In the genomic region with DNA sequence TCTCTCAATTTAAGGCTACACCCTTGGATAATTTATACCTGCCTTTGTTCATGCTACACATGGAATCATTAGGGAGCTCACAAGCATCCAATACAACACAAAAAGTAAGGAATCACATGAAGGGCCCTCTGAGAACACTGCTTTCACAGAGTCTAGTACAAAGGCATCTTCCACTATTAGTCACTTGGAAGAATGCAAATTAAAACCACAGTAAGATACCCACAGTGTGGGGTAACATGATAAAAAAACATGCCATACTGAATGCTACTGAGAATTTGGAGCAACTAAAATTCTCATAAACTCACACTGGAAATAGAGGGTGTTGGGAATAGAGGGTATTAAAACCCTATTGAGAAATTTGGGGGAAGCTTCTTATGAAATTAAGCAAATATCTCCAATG, we compare ENCODE assay signal across 23 mouse cellular contexts.
DNase-seq lines count a peak whose midpoint lies in the region; ATAC-seq and TF ChIP-seq lines count a peak whose summit lies in the region.
"Had no signal": no experiment of that assay in that cellular context is flagged by ENCODE, and none has a peak within 500 bp of the region (broad histone marks: within the 10 kb centered on the region; RNA-seq: fewer than 3 reads in every experiment).

No protein-coding gene starts in this region.

- no peaks in the 10 kb centered on the region for H3K27me3 ChIP-seq in Patski
- H3K27me3 ChIP-seq: CH12.LX had no signal

- no peak for TF ChIP-seq CTCF in Patski (IDR thresholded peaks at IDR 0.05)

- CTCF ChIA-PET in Patski (lab: Charles Lee), result no interaction called here

- in situ Hi-C loops in Patski (cut with MboI; ENCODE audit: low pct_unique_long_range_greater_than_20kb), result no loop called here

- POLR2A ChIA-PET in Patski (lab: Charles Lee), result interaction anchor here (1.2 kb wide), 1 partner anchor 144 kb away, joined by 6 read pairs; no protein-coding TSS in a partner anchor

- peak; percentile 51 for ATAC-seq in Patski
- ATAC-seq: activated CD4-positive, CD25-positive, alpha-beta regulatory T cell, adult 4 months; CD4-positive, CD25-positive, alpha-beta regulatory T cell, adult 4 months had no signal

- DNase-seq in 3T3-L1 (ENCODE audit: low read depth, low spot score), result peak; percentile 47
- DNase-seq in Muller cell, postnatal 12 days (ENCODE audit: inconsistent ontology term), result peak; percentile 30
- no peak for DNase-seq in Patski (ENCODE audit: low read depth, low spot score)
- peak; percentile 55 for DNase-seq in fibroblast of lung, adult 2 months (ENCODE audit: low read depth)
- no peak for DNase-seq in lung, postnatal 36 days
- no peak for DNase-seq in embryo, embryonic 10.5 days (ENCODE audit: low spot score)
- DNase-seq in lung, postnatal 25 days (ENCODE audit: low spot score), result no peak
- no peak for DNase-seq in right cerebral cortex, postnatal 14 days
- DNase-seq: adrenal gland, adult 2 months; adrenal gland, adult 8-10 months; adrenal gland, postnatal 10 days; adrenal gland, postnatal 14 days; adrenal gland, postnatal 25 days; adrenal gland, postnatal 36 days; B cell, adult 2 months; cerebellum, adult 11 months; cerebellum, adult 11-12 months; cerebellum, adult 18-20 months; cerebellum, adult 2 months; cerebellum, adult 8-10 months had no signal

Comparison
In these comparisons a context has a peak if more than half of its experiments do, and no peak if none do; other contexts are left out.
1. DNase-seq: peak in 3T3-L1 (single experiment), Muller cell, postnatal 12 days (single experiment) and fibroblast of lung, adult 2 months (single experiment); none in Patski (single experiment), lung, postnatal 36 days (single experiment), embryo, embryonic 10.5 days (single experiment), lung, postnatal 25 days (single experiment) and right cerebral cortex, postnatal 14 days (single experiment).